Mouse (Mus musculus): ENCODE measurements around the gene Xpnpep1.

The Xpnpep1 gene

GRCm38 (mm10) chr19:53031957-53032371 lies 8.1 kb downstream of the Xpnpep1 start:
- DNase-seq (ENCODE audit: low spot score) = no peak

GRCm38 (mm10) chr19:53030279-53030678 lies 9.7 kb downstream of the Xpnpep1 start:
- DNase-seq (ENCODE audit: low spot score) = no peak

GRCm38 (mm10) chr19:53029686-53030085 lies 10.3 kb downstream of the Xpnpep1 start:
- DNase-seq (ENCODE audit: low spot score) = no peak

- DNase-seq (ENCODE audit: low spot score) = no peak
Observed at GRCm38 (mm10) chr19:53029045-53029444, 11.0 kb downstream of the Xpnpep1 start.

- DNase-seq (ENCODE audit: low spot score) = no peak
Observed at GRCm38 (mm10) chr19:53028216-53028615, 11.8 kb downstream of the Xpnpep1 start.

GRCm38 (mm10) chr19:53023189-53023588 lies 16.8 kb downstream of the Xpnpep1 start:
- DNase-seq (ENCODE audit: low spot score) = no peak

GRCm38 (mm10) chr19:53022037-53022614 lies 17.9 kb downstream of the Xpnpep1 start:
- no peak for DNase-seq (ENCODE audit: low spot score)

GRCm38 (mm10) chr19:53021537-53021936 lies 18.5 kb downstream of the Xpnpep1 start:
- DNase-seq (ENCODE audit: low spot score) = peak; percentile 15

- DNase-seq (ENCODE audit: low spot score) = peak; percentile 67
Observed at GRCm38 (mm10) chr19:53019716-53020463, 20.1 kb downstream of the Xpnpep1 start.

- no peak for DNase-seq (ENCODE audit: low spot score)
Observed at GRCm38 (mm10) chr19:53017954-53018353, 22.1 kb downstream of the Xpnpep1 start.

- DNase-seq (ENCODE audit: low spot score) = no peak
Observed at GRCm38 (mm10) chr19:53017248-53017647, 22.8 kb downstream of the Xpnpep1 start.

- no peak for DNase-seq (ENCODE audit: low spot score)
Observed at GRCm38 (mm10) chr19:53014910-53015710, 24.9 kb downstream of the Xpnpep1 start.

GRCm38 (mm10) chr19:53013744-53014143 lies 26.3 kb downstream of the Xpnpep1 start:
- DNase-seq (ENCODE audit: low spot score) = no peak

GRCm38 (mm10) chr19:53013341-53013740 lies 26.7 kb downstream of the Xpnpep1 start:
- no peak for DNase-seq (ENCODE audit: low spot score)

GRCm38 (mm10) chr19:53010941-53011340 lies 29.1 kb downstream of the Xpnpep1 start:
- no peak for DNase-seq (ENCODE audit: low spot score)

- DNase-seq (ENCODE audit: low spot score) = no peak
Observed at GRCm38 (mm10) chr19:53008921-53009320, 31.1 kb downstream of the Xpnpep1 start.

- peak; percentile 75 for DNase-seq (ENCODE audit: low spot score)
Observed at GRCm38 (mm10) chr19:53008020-53008705, 31.9 kb downstream of the Xpnpep1 start.

GRCm38 (mm10) chr19:53005978-53006377 lies 34.0 kb downstream of the Xpnpep1 start:
- no peak for DNase-seq (ENCODE audit: low spot score)

- DNase-seq (ENCODE audit: low spot score) = no peak
Observed at GRCm38 (mm10) chr19:53003554-53004365, 36.3 kb downstream of the Xpnpep1 start.

- no peak for DNase-seq (ENCODE audit: low spot score)
Observed at GRCm38 (mm10) chr19:53002166-53003095, 37.6 kb downstream of the Xpnpep1 start.

Data from embryo, embryonic 10.5 days (tissue).